Mouse (Mus musculus) liver, postnatal 0 days (tissue): ENCODE results near the gene Mrpl16.

Experiments used
- CTCF ChIP-seq: sonication (generic); IDR thresholded peaks from 2 replicates; pipeline ENCODE4 v1.5.1; 2016; ENCODE audit warnings: antibody characterized with exemption, low read depth
- EP300 ChIP-seq: IDR thresholded peaks from 2 replicates; pipeline ENCODE4 v1.6.1; 2016; ENCODE audit warnings: antibody characterized with exemption, low read depth, mild to moderate bottlenecking

- no peak for TF ChIP-seq CTCF
- no peak for TF ChIP-seq EP300
Observed at GRCm38 (mm10) chr19:11804423-11804822, 34.2 kb downstream of the Mrpl16 start.
